Mouse (Mus musculus) forebrain, embryonic 15.5 days (tissue): ENCODE measurements at regions not wholly inside any gene's neighbourhood (a gene's known extent, or its start where the extent isn't known, plus 50 kb on each side); places are given as distances from the start of the nearest gene placed in this dataset.
"Not testable (repeated sequence)": the region's sequence is repeated elsewhere in the genome, so short reads cannot be mapped to it uniquely, and the experiment has no call there.

Experiments
- ATAC-seq: fragments of 200-750 bp; cut with Nextera tagmentation; replicated peaks from 2 replicates; pipeline ENCODE4 v1.8.0; 2017; ENCODE audit warnings: mild to moderate bottlenecking, moderate TSS enrichment, moderate library complexity
- H3K27ac ChIP-seq: fragments of 300-500 bp; sonication (generic); replicated peaks from 2 replicates; pipeline ENCODE4 v1.5.1; 2015; ENCODE audit warnings: mild to moderate bottlenecking, inconsistent platforms
- H3K27me3 ChIP-seq: fragments of 300-500 bp; sonication (generic); 2 replicates; pipeline ENCODE4 v1.6.1; 2015; ENCODE audit warnings: inconsistent platforms
- H3K36me3 ChIP-seq: fragments of 300-500 bp; sonication (generic); 2 replicates; pipeline ENCODE4 v1.6.1; 2015; ENCODE audit warnings: mild to moderate bottlenecking, inconsistent platforms
- H3K4me1 ChIP-seq: fragments of 300-500 bp; sonication (generic); 2 replicates; pipeline ENCODE4 v1.6.1; 2015; ENCODE audit warnings: inconsistent platforms
- H3K4me2 ChIP-seq: fragments of 300-500 bp; sonication (generic); replicated peaks from 2 replicates; pipeline ENCODE4 v1.6.1; 2015; ENCODE audit warnings: mild to moderate bottlenecking, inconsistent platforms
- H3K4me3 ChIP-seq: fragments of 300-500 bp; sonication (generic); 2 replicates; pipeline ENCODE4 v1.5.1; 2015; ENCODE audit warnings: mild to moderate bottlenecking, inconsistent platforms
- H3K9ac ChIP-seq: fragments of 300-500 bp; sonication (generic); replicated peaks from 2 replicates; pipeline ENCODE4 v1.6.1; 2015; ENCODE audit warnings: mild to moderate bottlenecking, inconsistent platforms
- H3K9me3 ChIP-seq: fragments of 300-500 bp; sonication (generic); 2 replicates; pipeline ENCODE4 v1.6.1; 2016; ENCODE audit warnings: inconsistent platforms
- WGBS: fragments of 180-500 bp; shearing (Covaris S2); methylation state at CpG from one replicate; pipeline ENCODE4 v1.1.7; 2015; ENCODE audit warnings: mixed read lengths; 5-methylcytosine and 5-hydroxymethylcytosine counted together

DNA sequence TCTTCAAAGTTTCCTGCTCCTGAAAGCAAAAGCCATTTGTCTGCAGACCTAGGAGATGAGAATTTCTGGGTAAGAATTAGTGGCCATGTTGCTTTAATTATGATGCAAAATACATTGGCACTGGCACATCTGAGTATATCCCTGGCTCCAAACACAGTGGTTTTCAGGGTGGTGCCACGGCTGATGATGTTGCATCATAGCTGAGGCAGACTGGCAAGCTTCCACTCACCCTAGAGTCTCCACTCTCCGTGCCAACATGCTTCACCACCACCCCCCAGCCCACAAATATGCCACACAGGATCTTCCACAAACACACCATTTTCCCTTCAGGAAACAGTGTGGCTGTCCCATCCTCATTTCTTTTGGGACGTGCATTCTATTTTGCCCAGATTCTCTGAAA is 314.5 kb upstream of the Tbl1xr1 start:
- ATAC-seq: no peak
- no peaks in the 10 kb centered on the region for H3K27me3 ChIP-seq
- 61% methylated on average over 3 of the region's 3 CpGs for WGBS

DNA sequence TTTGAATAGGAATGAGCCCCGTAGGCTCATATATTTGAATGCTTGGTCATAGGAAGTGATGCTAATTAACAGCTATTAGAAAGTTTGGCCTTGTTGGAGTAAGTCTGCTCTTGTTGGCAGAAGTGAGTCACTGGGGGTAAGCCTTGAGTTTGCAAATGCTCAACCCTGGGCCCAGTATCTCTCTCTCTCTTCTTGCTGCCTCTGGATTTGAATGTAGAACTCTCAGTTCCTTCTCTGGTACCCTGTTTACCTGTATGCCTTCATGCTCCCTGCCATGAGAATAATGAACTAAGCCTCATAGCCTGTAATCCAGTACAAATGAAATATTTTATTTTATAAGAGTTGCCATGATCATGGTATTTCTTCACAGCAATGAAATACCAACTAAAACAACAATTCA is 308.4 kb upstream of the Tbl1xr1 start:
- no peak for ATAC-seq
- WGBS: 92% methylated on average over 1 of the region's 1 CpGs
- Histone ChIP-seq H3K9ac (no peak overlapping the region), H3K4me3 (no peak overlapping the region), H3K4me1 (no peaks in the 10 kb centered on the region), H3K4me2 (no peak overlapping the region), H3K27me3 (no peaks in the 10 kb centered on the region), H3K9me3 (no peaks in the 10 kb centered on the region), H3K27ac (no peak overlapping the region), H3K36me3 (no peaks in the 10 kb centered on the region)

More for the DNA sequence above, 314.5 kb upstream of the Tbl1xr1 start:
- Histone ChIP-seq H3K4me2 (no peak overlapping the region), H3K4me3 (no peak overlapping the region), H3K4me1 (no peaks in the 10 kb centered on the region), H3K36me3 (no peaks in the 10 kb centered on the region), H3K27ac (no peak overlapping the region), H3K9me3 (no peaks in the 10 kb centered on the region), H3K9ac (no peak overlapping the region)

- Histone ChIP-seq H3K36me3 (no peaks in the 10 kb centered on the region), H3K27ac (no peak overlapping the region), H3K9me3 (no peaks in the 10 kb centered on the region), H3K4me2 (no peak overlapping the region), H3K9ac (no peak overlapping the region), H3K4me1 (no peaks in the 10 kb centered on the region), H3K4me3 (no peak overlapping the region), H3K27me3 (no peaks in the 10 kb centered on the region)
- 65% methylated on average over 9 of the region's 9 CpGs for WGBS
- no peak for ATAC-seq
Observed at GRCm38 (mm10) chr3:21769920-21770547, 306.4 kb upstream of the Tbl1xr1 start.

DNA sequence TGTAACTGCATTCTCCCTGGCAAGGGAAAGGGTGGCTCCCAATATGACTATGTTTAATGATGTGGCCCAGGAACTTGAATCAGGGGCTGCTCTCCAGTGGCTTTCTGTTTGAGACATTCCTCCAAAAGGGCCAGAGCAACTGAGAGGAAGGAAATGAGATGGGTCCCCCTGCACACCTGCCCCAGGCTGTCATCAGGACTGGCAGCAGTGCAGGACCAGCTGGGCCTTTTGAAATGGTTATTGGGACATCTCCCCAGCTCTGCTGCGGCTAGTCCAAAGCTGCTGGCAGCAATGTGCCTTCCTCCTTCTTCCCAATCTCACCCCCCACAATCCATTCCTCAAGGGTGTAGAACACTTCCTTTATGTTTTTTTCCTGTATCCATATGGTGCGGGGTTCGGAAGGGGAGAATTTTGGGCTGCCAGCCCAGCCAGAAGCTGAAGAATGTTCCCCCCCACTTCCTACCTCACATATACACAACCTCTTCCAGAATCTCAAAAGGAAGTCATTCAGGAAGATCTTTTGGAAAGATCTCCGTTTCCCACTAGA is 304.6 kb upstream of the Tbl1xr1 start:
- no peak overlapping the region for H3K4me2 ChIP-seq
- no peaks in the 10 kb centered on the region for H3K36me3 ChIP-seq
- H3K4me3 ChIP-seq: no peak overlapping the region
- H3K27me3 ChIP-seq: no peaks in the 10 kb centered on the region
- no peak; the same call in 1 of the 2 replicates for ATAC-seq
- no peaks in the 10 kb centered on the region for H3K9me3 ChIP-seq
- WGBS: 72% methylated on average over 4 of the region's 4 CpGs
- H3K27ac ChIP-seq: no peak overlapping the region
- no peaks in the 10 kb centered on the region for H3K4me1 ChIP-seq
- no peak overlapping the region for H3K9ac ChIP-seq

DNA sequence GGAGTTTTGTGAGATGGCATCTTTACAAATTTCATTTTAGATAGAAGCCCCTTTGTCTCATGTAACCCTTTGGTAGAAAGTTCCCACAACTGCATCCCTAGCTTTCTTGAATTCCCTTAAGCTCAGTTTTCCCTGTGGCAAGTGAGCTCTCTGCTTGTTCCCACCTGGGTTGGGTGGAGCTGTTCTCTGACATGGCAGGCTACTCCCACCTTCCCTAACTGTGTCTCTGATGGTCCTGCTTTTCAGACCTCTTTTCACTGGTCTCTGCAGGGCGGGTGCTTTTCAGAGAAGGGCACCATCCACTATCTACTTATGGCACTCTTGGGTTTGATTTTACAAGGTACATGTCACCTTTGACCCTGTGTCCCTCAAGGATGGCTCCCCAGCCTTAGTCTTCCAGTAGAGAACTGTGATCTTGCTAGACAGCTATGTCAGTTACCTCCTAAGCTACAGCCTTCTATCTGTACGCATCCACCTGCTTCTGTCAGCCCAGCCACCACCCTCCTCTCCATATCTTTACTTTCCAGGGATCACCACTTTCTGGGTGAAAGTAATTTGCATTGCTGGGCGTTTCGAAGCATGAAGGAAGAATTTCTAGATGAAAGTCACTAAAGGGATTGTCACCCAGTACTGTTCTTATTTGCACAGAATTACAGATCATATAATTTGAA is 302.1 kb upstream of the Tbl1xr1 start:
- no peaks in the 10 kb centered on the region for H3K9me3 ChIP-seq
- H3K4me1 ChIP-seq: no peaks in the 10 kb centered on the region
- H3K4me2 ChIP-seq: no peak overlapping the region
- no peak overlapping the region for H3K9ac ChIP-seq
- H3K36me3 ChIP-seq: no peaks in the 10 kb centered on the region
- no peak overlapping the region for H3K27ac ChIP-seq
- WGBS: 83% methylated on average over 4 of the region's 4 CpGs
- H3K4me3 ChIP-seq: no peak overlapping the region
- ATAC-seq: no peak
- H3K27me3 ChIP-seq: no peaks in the 10 kb centered on the region

DNA sequence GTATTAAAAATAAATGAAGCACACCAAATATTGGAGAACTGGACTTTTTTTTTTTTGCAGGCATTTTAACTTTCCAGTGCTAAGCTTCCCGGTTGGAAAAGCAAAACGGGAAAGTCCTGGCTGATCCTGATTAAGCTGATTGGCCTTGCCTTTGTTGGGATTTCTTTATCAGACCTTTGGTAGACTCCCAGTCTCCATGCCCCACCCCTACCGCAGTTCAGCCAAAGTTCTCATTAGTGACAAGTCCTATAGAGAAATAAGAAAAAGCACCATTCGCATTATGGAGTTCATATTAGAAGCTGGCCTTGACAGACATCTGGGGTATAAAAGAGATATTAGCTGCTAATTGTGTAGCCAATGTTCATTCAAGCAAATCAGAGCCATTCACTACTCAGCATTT is 297.7 kb upstream of the Tbl1xr1 start:
- H3K36me3 ChIP-seq: no peaks in the 10 kb centered on the region
- H3K9me3 ChIP-seq: no peaks in the 10 kb centered on the region
- no peak overlapping the region for H3K27ac ChIP-seq
- H3K4me2 ChIP-seq: no peak overlapping the region
- WGBS: 2% methylated on average over 4 of the region's 4 CpGs
- H3K9ac ChIP-seq: no peak overlapping the region
- ATAC-seq: no peak
- H3K27me3 ChIP-seq: no peaks in the 10 kb centered on the region
- H3K4me1 ChIP-seq: no peaks in the 10 kb centered on the region
- H3K4me3 ChIP-seq: no peak overlapping the region

DNA sequence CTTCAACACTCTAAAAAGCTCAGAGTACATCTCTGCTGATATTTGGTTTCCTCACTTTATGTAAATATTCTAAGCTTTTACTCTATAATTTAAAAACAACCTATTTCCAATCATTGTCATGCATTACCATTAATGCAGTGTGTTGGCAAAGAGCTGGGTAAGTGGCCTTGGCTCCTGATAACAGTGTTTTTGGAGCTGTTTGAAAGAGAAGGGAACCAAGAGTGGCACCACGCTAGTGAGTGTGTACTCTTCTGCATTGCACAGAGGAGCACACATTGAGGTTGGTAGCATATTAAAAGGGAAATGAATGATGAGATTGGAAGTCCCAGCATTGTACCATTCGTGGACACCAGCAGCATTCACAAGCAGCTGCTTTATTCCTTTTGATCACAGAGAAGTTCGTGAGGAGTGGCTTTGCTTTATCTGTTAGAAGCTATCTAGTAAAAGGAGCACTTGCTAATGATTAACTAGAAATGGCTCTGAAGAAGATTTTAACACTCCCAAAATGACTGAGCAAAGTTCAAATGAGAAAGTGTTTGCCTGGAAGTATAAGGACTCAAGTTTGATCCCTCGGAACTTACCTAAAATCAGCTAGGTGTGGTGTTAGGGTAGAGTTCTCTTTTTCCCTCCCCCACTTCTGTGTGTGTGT is 284.3 kb upstream of the Tbl1xr1 start:
- H3K4me1 ChIP-seq: no peaks in the 10 kb centered on the region
- 67% methylated on average over 4 of the region's 4 CpGs for WGBS
- no peak overlapping the region for H3K4me3 ChIP-seq
- no peak overlapping the region for H3K4me2 ChIP-seq
- ATAC-seq: no peak
- H3K27me3 ChIP-seq: no peaks in the 10 kb centered on the region
- no peaks in the 10 kb centered on the region for H3K9me3 ChIP-seq
- no peaks in the 10 kb centered on the region for H3K36me3 ChIP-seq
- H3K9ac ChIP-seq: no peak overlapping the region
- H3K27ac ChIP-seq: no peak overlapping the region

DNA sequence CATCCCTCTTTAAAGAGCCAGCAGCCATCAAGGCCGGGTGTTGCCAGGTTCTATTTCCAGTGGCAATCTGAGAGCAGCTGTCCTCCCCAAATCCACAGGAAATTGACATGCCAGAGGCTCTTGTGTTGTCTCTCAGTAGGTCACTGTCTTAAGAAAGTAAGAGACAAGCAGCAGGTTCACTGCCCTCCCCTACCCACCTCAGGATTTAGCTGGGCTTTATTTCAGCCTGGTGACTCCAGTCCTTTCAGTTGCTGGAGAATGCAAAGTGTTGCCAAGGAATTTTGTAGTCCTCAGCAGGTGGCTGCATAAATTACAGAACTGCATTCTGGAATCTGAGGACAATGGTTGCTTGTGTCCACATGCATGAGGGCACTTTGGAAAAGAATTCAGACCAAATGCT is 278.3 kb upstream of the Tbl1xr1 start:
- 5% methylated on average over 1 of the region's 1 CpGs for WGBS
- ATAC-seq: peak; percentile 69; the same call in 1 of the 2 replicates
- H3K36me3 ChIP-seq: no peaks in the 10 kb centered on the region
- H3K9ac ChIP-seq: no peak overlapping the region
- no peak overlapping the region for H3K4me2 ChIP-seq
- no peaks in the 10 kb centered on the region for H3K27me3 ChIP-seq
- H3K9me3 ChIP-seq: no peaks in the 10 kb centered on the region
- H3K27ac ChIP-seq: peak overlapping the region; percentile 19; the same call in 1 of the 2 replicates
- peaks cover 7% of the 10 kb centered on the region for H3K4me1 ChIP-seq
- H3K4me3 ChIP-seq: no peak overlapping the region

DNA sequence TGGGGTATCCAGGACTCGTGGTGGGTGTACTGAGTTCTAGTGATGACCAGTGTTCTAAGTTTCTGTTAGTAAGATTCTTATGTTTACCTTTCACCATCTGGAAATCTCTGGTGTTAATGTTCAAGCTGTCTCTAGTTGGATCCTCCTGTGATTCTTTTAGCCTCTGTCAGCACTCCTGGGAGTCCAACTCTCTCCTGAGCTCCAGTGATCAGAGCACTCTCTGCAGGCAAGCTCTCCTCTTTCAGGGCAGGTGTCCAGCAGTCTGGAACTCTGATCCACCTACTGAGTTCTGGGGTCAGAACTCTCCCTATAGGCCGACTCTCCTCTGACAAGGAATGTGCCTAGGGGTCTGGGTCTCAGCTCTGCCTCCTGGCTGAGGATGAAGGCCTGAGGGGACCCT is 272.6 kb upstream of the Tbl1xr1 start:
- H3K4me1 ChIP-seq, H3K9ac ChIP-seq, H3K4me2 ChIP-seq, H3K9me3 ChIP-seq, H3K4me3 ChIP-seq, H3K36me3 ChIP-seq, H3K27me3 ChIP-seq, ATAC-seq, H3K27ac ChIP-seq: not testable (repeated sequence)
- 83% methylated on average over 2 of the region's 2 CpGs for whole genome bisulfite sequencing

GRCm38 (mm10) chr3:21806494-21807157 is 269.8 kb upstream of the Tbl1xr1 start:
- H3K36me3 ChIP-seq: no peaks in the 10 kb centered on the region
- no peak overlapping the region for H3K4me3 ChIP-seq
- ATAC-seq: no peak
- no peaks in the 10 kb centered on the region for H3K9me3 ChIP-seq
- 95% methylated on average over 2 of the region's 2 CpGs for WGBS
- no peaks in the 10 kb centered on the region for H3K27me3 ChIP-seq
- no peak overlapping the region for H3K9ac ChIP-seq
- no peak overlapping the region for H3K27ac ChIP-seq
- no peak overlapping the region for H3K4me2 ChIP-seq
- peaks cover 13% of the 10 kb centered on the region for H3K4me1 ChIP-seq

GRCm38 (mm10) chr3:21808539-21808938 is 267.9 kb upstream of the Tbl1xr1 start:
- no peak for ATAC-seq

More at GRCm38 (mm10) chr3:21808539-21808938, 267.9 kb upstream of the Tbl1xr1 start:
- H3K27ac ChIP-seq: no peak overlapping the region
- H3K36me3 ChIP-seq: no peaks in the 10 kb centered on the region
- H3K4me1 ChIP-seq: peaks cover 13% of the 10 kb centered on the region
- H3K4me3 ChIP-seq: no peak overlapping the region
- H3K27me3 ChIP-seq: no peaks in the 10 kb centered on the region
- no peaks in the 10 kb centered on the region for H3K9me3 ChIP-seq
- no peak overlapping the region for H3K9ac ChIP-seq
- H3K4me2 ChIP-seq: no peak overlapping the region
- WGBS: 52% methylated on average over 2 of the region's 2 CpGs
